ENCODE assay signal across 45 mouse cellular contexts in the genomic region with DNA sequence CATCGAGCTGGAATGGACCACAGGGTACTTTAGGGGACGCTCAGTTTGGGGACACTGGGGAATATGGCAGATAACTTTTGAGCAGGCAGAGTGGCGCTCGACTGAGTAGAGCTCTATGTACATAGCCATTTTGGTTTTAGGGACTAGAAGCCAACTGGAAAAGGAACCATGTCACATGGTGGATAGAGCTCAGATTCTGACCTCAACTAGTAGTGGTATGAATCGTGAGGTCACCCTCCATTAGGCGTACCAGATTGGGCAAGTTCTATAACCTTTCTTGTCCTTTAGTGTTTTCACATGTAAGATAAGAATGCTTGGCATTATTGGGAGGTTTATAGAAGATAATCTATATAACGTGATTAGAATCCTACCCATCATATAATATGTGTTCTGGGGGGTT. TPM values are rescaled to one million over a fixed set of nuclear protein-coding genes. Genes with fewer than 3 reads are reported as not detected.
"Had no signal": no experiment of that assay in that cellular context is flagged by ENCODE, and none has a peak within 500 bp of the region (broad histone marks: within the 10 kb centered on the region; RNA-seq: fewer than 3 reads in every experiment).

No protein-coding gene starts in this region.

- H3K27me3 ChIP-seq: limb, embryonic 12.5 days; limb, embryonic 13.5 days; limb, embryonic 15.5 days; liver, embryonic 12.5 days; liver, embryonic 13.5 days; liver, embryonic 15.5 days; lung, embryonic 15.5 days; megakaryocyte, embryonic 14.5 days; midbrain, embryonic 12.5 days; midbrain, embryonic 13.5 days; midbrain, embryonic 15.5 days; neural tube, embryonic 12.5 days had no signal

- H3K9ac ChIP-seq: limb, embryonic 12.5 days; limb, embryonic 13.5 days; limb, embryonic 15.5 days; liver, embryonic 12.5 days; liver, embryonic 13.5 days; liver, embryonic 14.5 days; liver, embryonic 15.5 days; liver, postnatal 0 days; lung, embryonic 14.5 days; lung, embryonic 15.5 days; midbrain, embryonic 12.5 days; midbrain, embryonic 13.5 days; midbrain, embryonic 15.5 days; neural tube, embryonic 12.5 days had no signal

- DNase-seq: left cerebral cortex, postnatal 4 days; liver; liver, embryonic 13.5 days; liver, postnatal 0 days; lung, adult 18-20 months; lung, adult 2 months; lung, embryonic 14.5 days; lung, postnatal 10 days; lung, postnatal 14 days; lung, postnatal 36 days; lung, postnatal 4 days; midbrain, embryonic 14.5 days had no signal

- H3K9me3 ChIP-seq: limb, embryonic 10.5 days; limb, embryonic 12.5 days; limb, embryonic 13.5 days; limb, embryonic 15.5 days; liver, embryonic 12.5 days; liver, embryonic 13.5 days; liver, embryonic 15.5 days; lung, embryonic 15.5 days; megakaryocyte, embryonic 14.5 days; midbrain, embryonic 10.5 days; midbrain, embryonic 12.5 days; midbrain, embryonic 13.5 days; midbrain, embryonic 15.5 days; neural tube, embryonic 12.5 days had no signal

- H3K4me1 ChIP-seq: limb, embryonic 10.5 days; limb, embryonic 12.5 days; limb, embryonic 15.5 days; lung, embryonic 15.5 days; midbrain, embryonic 10.5 days; midbrain, embryonic 12.5 days; midbrain, embryonic 13.5 days; midbrain, embryonic 15.5 days; neural tube, embryonic 12.5 days had no signal

- H3K4me3 ChIP-seq: limb, embryonic 10.5 days; limb, embryonic 12.5 days; limb, embryonic 13.5 days; limb, embryonic 15.5 days; liver, embryonic 12.5 days; liver, embryonic 13.5 days; liver, embryonic 15.5 days; lung, embryonic 15.5 days; midbrain, embryonic 10.5 days; midbrain, embryonic 12.5 days; midbrain, embryonic 13.5 days; midbrain, embryonic 15.5 days; myocyte; neural tube, embryonic 12.5 days had no signal

- ATAC-seq: liver, embryonic 12.5 days; liver, postnatal 0 days; lung, postnatal 0 days; midbrain, embryonic 13.5 days; midbrain, embryonic 15.5 days; midbrain, embryonic 16.5 days had no signal

- H3K27ac ChIP-seq: limb, embryonic 10.5 days; limb, embryonic 12.5 days; limb, embryonic 13.5 days; limb, embryonic 15.5 days; liver, embryonic 12.5 days; liver, embryonic 13.5 days; liver, embryonic 14.5 days; liver, embryonic 15.5 days; lung, embryonic 15.5 days; macrophage; midbrain, embryonic 10.5 days; midbrain, embryonic 12.5 days; midbrain, embryonic 13.5 days; midbrain, embryonic 15.5 days; neural tube, embryonic 12.5 days had no signal

- H3K4me2 ChIP-seq: limb, embryonic 12.5 days; limb, embryonic 13.5 days; limb, embryonic 15.5 days; liver, embryonic 11.5 days; liver, embryonic 12.5 days; liver, embryonic 13.5 days; liver, embryonic 15.5 days; lung, embryonic 14.5 days; lung, embryonic 15.5 days; midbrain, embryonic 11.5 days; midbrain, embryonic 12.5 days; midbrain, embryonic 13.5 days; midbrain, embryonic 15.5 days; neural tube, embryonic 12.5 days had no signal

- H3K36me3 ChIP-seq: limb, embryonic 10.5 days; limb, embryonic 12.5 days; limb, embryonic 13.5 days; limb, embryonic 15.5 days; liver, embryonic 12.5 days; liver, embryonic 13.5 days; liver, embryonic 15.5 days; lung, embryonic 15.5 days; midbrain, embryonic 10.5 days; midbrain, embryonic 12.5 days; midbrain, embryonic 13.5 days; midbrain, embryonic 15.5 days; neural tube, embryonic 12.5 days had no signal

RNA-seq across cellular contexts. Expression of a gene that starts 28.3 kb away (rescaled TPM):
- total RNA-seq: monocyte, adult 5-6 weeks had no signal
- polyA plus RNA-seq: macrophage had no signal

RNA-seq across cellular contexts. Expression of a gene that starts 42.6 kb away (rescaled TPM):
- total RNA-seq: megakaryocyte progenitor cell, adult 5-6 weeks; megakaryocyte-erythroid progenitor cell, adult 5-6 weeks; monocyte, adult 5-6 weeks had no signal
- polyA plus RNA-seq: macrophage had no signal

RNA-seq across cellular contexts. Expression of a gene that starts 43.5 kb away (rescaled TPM):
- total RNA-seq: left cerebral cortex, postnatal 10 days; left cerebral cortex, postnatal 14 days; left cerebral cortex, postnatal 36 days; left cerebral cortex, postnatal 4 days; liver, adult 2 months; megakaryocyte progenitor cell, adult 5-6 weeks; megakaryocyte, adult 5-6 weeks; megakaryocyte-erythroid progenitor cell, adult 5-6 weeks; midbrain, postnatal 0 days; monocyte, adult 5-6 weeks had no signal
- polyA plus RNA-seq: limb, embryonic 10.5 days; limb, embryonic 11.5 days; limb, embryonic 12.5 days; limb, embryonic 13.5 days; limb, embryonic 14.5 days; liver, adult 2 months; liver, embryonic 11.5 days; liver, embryonic 12.5 days; liver, embryonic 13.5 days; liver, embryonic 14.5 days; liver, embryonic 15.5 days; liver, embryonic 16.5 days; liver, postnatal 0 days; lung, adult 2 months; lung, embryonic 14.5 days; lung, embryonic 15.5 days; lung, postnatal 0 days; macrophage; midbrain, embryonic 10.5 days; midbrain, embryonic 11.5 days; midbrain, embryonic 12.5 days; midbrain, embryonic 13.5 days; midbrain, embryonic 14.5 days; midbrain, embryonic 15.5 days; midbrain, embryonic 16.5 days; midbrain, postnatal 0 days; neural tube, embryonic 11.5 days; neural tube, embryonic 12.5 days had no signal

RNA-seq across cellular contexts. Expression of a gene that starts 48.4 kb away (rescaled TPM):
- total RNA-seq: liver, adult 2 months; megakaryocyte progenitor cell, adult 5-6 weeks; megakaryocyte, adult 5-6 weeks; monocyte, adult 5-6 weeks had no signal
- polyA plus RNA-seq: limb, embryonic 10.5 days; limb, embryonic 15.5 days; liver, adult 2 months; liver, embryonic 13.5 days; macrophage had no signal
